Mouse (Mus musculus) bone marrow, adult 2 months (tissue): ENCODE data around the gene Ar.

Experiments used
- CTCF ChIP-seq: fragments of 200-500 bp; IDR thresholded peaks from 2 replicates; pipeline ENCODE4 v1.5.1; 2011; ENCODE audit warnings: low read length, control low read depth; ENCODE audit not compliant: control insufficient read depth, insufficient read depth
- POLR2A ChIP-seq: fragments of 200-500 bp; IDR thresholded peaks from 2 replicates; pipeline ENCODE4 v1.6.1; 2011; ENCODE audit warnings: low read depth, mild to moderate bottlenecking, control low read depth, low read length, borderline replicate concordance; ENCODE audit not compliant: control insufficient read depth

GRCm38 (mm10) chrX:98150393-98151119, 2.0 kb downstream of the Ar start:
- no peak for TF ChIP-seq CTCF
- no peak for TF ChIP-seq POLR2A
